Mouse (Mus musculus): ENCODE results near the gene Cdon.
A peak's percentile ranks its signal among the peaks of the same experiment; 100 is the strongest.

GRCm38 (mm10) chr9:35535110-35535509 is 114.2 kb downstream of the Cdon start:
- TF ChIP-seq CTCF (IDR thresholded peaks at IDR 0.05; ENCODE audit: insufficient read depth, low read length) (peak; percentile 58), POLR2A (IDR thresholded peaks at IDR 0.05; ENCODE audit: borderline replicate concordance, extremely low read depth, low read depth, low read length) (no peak)
